Mouse (Mus musculus): ENCODE results near the gene Fgfr2.

Fgfr2 gene

GRCm38 (mm10) chr7:132307722-132308271, 815.4 kb downstream of the Fgfr2 start:
- no peak for DNase-seq (ENCODE audit: low spot score in 2 of 2)

DNA sequence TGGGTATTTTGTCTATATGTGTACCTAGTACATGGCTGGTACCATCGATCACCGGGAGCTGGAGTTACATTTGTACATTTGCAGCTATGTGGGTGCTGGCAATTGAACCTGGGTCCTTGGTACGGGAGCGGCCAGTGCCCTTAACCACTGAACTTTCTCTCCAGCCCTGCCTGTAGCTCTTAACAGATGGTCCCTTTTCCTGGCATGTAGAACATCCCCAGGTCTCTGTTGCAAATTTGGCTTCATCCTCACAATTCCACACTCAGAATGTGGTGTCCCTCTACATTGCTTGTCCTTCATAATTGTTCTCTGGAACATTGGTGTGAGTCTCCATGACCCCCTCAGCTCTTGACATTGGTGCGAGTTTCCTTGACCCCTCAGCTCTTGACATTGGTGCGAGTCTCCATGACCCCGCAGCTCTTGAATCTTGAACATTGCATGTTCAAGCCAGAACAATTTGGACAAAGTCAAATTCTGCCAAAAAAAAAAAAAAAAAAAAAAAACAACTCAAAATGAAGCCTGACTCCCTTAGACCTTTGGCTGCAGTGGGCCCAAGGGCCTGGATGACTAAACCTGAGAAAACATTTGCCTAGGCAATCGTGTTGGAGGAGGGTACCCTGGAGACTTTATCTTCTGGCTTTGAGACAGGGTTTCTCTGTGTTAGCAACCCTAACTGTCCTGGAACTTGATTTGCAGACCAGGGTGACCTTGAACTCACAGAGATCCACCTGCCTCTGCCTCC, 816.3 kb downstream of the Fgfr2 start:
- DNase-seq (ENCODE audit: low spot score in 2 of 2): no peak

DNA sequence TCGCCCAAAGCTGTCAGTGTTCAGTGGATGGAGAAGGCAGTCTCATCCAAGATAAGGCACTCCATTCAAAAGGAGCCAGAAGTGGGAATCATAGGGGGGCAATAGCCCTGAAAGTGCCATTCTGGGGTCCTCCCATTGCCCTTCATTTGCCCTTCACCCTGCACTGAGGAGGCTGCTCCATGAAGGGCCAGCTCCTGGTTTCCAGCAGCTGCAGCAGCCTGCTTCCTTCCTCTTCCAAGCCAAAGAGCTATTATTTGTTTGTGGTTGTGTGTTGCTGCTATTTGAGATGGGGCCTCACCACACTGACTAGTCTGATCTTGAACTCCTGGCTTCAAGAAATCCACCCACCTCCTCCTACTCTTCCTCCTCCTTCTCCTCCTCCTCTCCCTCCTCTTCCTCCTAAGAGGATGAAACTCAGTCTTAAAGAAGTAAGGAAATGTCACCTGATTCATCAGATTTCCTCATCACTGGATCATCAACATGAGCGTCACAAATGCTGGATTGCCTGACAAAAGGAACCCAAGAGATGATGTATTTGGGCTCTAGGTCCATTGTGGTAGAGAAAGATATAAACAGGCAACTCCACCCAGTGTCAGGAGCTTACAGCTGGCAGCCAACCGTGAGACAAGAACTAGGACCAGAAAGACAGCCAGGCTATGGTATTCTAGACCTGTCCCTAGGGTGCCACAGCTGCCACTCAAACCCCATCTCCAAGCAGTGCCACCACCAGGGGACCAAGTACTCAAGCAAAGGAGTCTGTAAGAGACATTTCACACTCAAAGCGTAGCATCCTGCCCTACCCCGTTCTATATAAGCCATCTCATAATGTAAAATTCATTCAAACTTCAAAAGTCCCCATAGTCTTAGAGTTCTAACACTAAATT, 817.4 kb downstream of the Fgfr2 start:
- DNase-seq (ENCODE audit: low spot score in 2 of 2): peak in 1 of 2 experiments; percentile 50

DNA sequence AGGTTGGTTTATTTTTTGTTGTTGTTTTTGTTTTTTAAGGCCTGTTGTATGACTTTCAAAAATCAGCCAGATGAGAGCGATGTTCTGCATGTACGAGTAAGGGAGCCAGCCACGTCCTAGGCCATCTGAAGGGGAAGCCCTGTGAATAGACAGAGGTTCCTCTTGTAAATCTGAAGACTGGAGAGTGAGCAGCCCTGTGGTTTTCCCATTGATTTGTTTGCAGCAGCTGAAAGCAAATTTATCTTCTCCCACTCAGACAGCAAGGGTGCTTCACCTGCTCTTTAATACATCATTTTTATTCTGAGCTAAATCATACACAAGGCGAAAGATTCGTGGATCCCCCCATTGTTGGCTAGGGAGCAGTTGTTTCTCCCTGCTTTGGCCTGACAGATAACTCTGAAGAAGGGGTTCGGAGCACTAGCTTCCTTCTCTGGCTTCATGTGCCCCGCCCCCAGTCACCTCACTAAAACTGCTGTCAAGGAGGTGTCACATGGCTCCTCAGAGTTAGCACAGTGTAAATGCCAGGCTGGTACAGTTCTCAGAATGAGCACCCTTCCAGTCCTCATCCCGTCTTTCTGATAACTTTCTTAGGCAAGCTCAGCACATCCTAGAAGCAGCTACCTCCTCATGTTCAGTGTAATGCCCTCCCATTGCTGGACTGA, 818.6 kb downstream of the Fgfr2 start:
- DNase-seq (ENCODE audit: low spot score in 2 of 2): peak in 1 of 2 experiments; percentile 16

GRCm38 (mm10) chr7:132303988-132304387, 819.2 kb downstream of the Fgfr2 start:
- peak in 1 of 2 experiments; percentile 8 for DNase-seq (ENCODE audit: low spot score in 2 of 2)

DNA sequence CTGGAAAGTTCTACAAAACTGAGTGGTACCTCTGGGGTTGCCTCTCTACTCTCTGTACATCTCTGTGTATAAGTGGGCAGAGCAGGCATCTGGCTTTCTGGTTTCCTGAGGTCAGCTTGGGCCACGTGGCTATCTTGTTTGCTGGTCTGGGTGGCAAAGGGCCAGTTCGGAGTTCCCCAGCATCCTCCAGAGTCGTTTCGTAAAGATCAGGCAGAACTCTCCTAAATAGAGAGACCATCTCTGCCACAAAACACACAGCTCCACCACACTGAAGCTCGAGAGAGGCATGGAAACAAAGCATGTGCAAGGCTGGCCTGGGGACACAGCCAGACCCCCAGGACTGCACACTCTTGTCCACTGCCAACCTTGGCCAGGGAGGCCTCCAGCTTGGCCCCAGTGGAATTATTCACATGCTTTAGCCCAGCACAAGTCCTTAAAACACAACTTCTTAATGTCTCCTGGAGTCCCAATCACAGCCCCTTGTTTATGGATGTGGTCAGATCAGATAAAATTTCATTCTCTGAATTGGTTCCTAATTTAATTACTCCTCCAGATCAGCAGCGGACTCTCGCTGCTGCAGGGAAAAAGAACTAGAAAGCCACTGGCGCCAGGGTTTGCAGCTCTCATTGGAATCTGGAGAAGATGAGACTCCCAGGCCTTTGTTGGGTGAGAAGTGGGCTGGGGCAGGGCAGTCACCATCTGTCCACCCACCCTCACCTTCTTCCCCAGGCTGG, 820.5 kb downstream of the Fgfr2 start:
- no peak for DNase-seq (ENCODE audit: low spot score in 2 of 2)

GRCm38 (mm10) chr7:132299661-132300210, 823.4 kb downstream of the Fgfr2 start:
- DNase-seq (ENCODE audit: low spot score in 2 of 2): no peak

DNA sequence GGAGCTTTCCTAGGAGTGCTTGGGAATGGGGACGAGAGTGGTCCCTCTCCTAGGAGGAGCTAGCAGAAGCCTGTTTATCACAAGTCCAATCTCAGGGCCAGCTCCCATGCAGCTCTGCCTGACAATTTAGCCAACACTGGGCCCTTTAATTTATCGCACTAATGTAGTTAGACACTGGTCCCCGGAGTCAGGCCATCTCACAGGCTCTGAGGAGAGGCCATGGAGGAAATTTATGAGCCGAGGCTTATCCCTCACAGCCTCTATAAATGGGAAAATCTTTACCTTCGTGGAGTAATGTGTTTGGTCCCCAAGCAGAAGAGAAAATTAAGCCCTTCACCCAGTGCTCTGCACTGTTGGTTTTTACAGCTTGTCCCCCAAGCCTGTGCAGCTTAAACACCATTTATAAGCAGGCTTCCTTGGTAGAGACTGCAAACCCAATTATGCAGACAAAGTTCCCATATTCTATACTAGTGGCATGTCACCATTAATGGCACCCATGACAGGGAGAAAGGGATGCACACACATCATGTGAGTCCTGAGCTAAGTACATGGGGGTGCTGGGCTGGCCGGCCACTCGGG, 824.6 kb downstream of the Fgfr2 start:
- no peak for DNase-seq (ENCODE audit: low spot score in 2 of 2)

- DNase-seq (ENCODE audit: low spot score in 2 of 2): no peak
Observed at GRCm38 (mm10) chr7:132296661-132297443, 826.3 kb downstream of the Fgfr2 start.

- no peak for DNase-seq (ENCODE audit: low spot score in 2 of 2)
Observed at GRCm38 (mm10) chr7:132296132-132296531, 827.0 kb downstream of the Fgfr2 start.

DNA sequence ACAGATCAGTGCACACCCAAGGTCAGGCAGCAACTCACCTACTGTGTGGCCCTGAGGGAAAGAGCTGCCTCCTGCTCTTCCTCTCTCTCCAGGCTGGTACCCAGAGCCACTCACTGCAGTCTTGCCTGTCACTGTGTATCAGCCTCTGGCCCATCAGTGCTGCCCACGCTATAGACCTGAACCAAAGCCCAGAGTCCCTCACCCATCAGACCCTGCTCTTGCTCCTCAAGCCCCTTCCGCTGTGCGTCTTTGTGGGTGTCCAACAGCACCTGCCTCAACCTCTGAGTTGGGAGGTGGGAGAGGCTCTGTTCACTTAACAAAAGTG, 835.8 kb downstream of the Fgfr2 start:
- no peak for DNase-seq (ENCODE audit: low spot score in 2 of 2)

DNA sequence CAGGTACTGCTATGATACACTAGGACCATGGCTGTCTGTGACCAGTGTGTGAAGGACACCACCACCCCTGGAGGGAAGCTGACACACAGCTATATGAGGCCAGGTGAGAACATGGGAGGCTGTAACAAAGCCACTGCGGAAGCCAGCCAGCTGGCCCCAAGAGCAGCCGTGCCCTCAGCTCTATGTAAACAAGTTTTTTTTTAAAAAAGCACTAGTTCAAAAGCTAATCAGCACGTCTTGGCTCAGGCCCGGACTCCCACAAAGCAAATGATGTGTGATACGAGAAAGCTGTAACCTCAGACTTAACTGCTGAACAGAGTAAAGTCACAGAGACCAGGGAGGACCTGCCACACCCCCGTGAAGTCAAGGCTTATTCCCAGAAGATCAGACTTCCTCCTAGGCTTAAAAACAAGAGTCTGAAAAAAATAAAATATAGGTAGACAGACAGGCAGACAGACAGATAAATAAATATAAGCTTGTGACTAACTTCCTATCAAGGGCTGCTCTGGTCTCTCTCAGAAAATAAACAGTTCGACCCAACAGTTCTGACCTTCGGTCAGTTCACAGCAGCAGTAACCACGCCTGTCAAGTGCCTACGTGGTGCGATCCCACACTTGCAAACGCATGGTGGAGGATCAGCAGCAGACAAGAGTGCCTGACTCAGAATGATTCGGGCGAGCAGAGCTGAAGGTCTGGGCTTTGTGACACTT, 836.4 kb downstream of the Fgfr2 start:
- DNase-seq (ENCODE audit: low spot score in 2 of 2): peak; percentile 33 to 53

- DNase-seq (ENCODE audit: low spot score in 2 of 2): no peak
Observed at GRCm38 (mm10) chr7:132284795-132285194, 838.4 kb downstream of the Fgfr2 start.

GRCm38 (mm10) chr7:132284048-132284737, 839.0 kb downstream of the Fgfr2 start:
- DNase-seq (ENCODE audit: low spot score in 2 of 2): no peak

GRCm38 (mm10) chr7:132282576-132282975, 840.6 kb downstream of the Fgfr2 start:
- no peak for DNase-seq (ENCODE audit: low spot score in 2 of 2)

DNA sequence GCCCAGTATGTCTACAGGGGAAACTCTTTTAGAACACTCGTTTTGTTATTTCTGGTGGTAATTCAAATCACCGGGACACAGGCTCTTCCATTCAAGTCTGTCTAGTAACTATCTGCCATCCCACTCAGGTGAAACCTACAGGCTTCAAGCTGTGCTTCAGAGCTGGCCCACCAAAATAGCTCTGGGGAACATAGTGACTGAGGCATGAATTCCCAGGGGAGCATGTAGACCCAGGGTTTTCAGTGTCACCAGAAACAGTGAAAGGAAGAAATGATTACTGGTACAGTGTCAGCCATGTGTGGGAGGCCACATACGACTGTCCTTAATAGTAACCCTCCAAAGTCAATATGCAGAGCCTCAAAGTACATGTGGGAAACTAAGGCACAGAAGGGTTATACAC, 841.0 kb downstream of the Fgfr2 start:
- no peak for DNase-seq (ENCODE audit: low spot score in 2 of 2)

GRCm38 (mm10) chr7:132281753-132282152, 841.4 kb downstream of the Fgfr2 start:
- DNase-seq (ENCODE audit: low spot score in 2 of 2): no peak

GRCm38 (mm10) chr7:132278658-132279057, 844.5 kb downstream of the Fgfr2 start:
- DNase-seq (ENCODE audit: low spot score in 2 of 2): no peak

GRCm38 (mm10) chr7:132276287-132276686, 846.9 kb downstream of the Fgfr2 start:
- no peak for DNase-seq (ENCODE audit: low spot score in 2 of 2)
